Mouse (Mus musculus) frontal cortex, postnatal 36 days (tissue): ENCODE measurements around the gene Col6a6.
A peak's percentile ranks its signal among the peaks of the same experiment; 100 is the strongest.

Experiments used
- DNase-seq, 2 experiments: peaks; one replicate each; pipeline ENCODE4 v3.0.0; 2022; ENCODE audit warnings: low spot score in 2 of 2

The Col6a6 gene

DNA sequence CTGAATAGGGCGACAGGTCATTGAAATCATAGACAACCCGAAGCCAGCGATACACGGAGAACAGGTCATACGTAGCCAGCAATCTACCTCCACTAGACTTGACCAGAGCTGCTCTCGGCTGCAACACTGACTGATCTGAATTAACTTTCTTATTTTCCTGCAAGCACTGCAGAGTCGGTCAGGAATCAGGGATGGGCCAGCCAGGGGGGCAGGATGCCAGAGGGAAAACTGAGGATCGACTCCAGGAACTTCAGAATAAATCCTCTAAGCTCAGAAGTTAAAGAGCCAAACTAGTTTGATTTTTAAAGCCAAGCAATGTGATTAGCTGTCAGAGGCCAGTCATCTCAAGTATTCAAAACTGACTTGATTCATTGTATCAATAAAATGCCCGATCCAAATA is 88.5 kb downstream of the Col6a6 start:
- DNase-seq, result no peak

DNA sequence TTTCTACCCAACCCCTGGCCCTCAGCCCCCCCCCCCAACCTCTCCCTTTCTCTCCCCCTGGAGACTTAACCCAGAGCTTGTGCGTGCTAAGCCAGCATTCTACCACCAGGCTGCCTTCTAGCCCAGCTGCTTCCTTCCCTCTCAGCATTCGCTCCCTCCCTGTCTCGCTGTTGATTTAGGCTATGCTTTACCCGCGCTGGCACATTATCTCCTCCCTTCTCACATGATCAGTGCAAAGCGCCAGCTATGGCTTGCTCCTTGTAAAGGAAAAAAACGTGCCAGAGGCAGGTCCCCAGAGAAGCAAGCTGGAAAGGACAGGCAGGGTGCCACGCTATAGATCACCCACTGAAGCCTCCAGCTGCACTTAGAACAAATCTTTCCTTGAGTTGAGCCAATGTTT is 90.5 kb downstream of the Col6a6 start:
- DNase-seq, result no peak

DNA sequence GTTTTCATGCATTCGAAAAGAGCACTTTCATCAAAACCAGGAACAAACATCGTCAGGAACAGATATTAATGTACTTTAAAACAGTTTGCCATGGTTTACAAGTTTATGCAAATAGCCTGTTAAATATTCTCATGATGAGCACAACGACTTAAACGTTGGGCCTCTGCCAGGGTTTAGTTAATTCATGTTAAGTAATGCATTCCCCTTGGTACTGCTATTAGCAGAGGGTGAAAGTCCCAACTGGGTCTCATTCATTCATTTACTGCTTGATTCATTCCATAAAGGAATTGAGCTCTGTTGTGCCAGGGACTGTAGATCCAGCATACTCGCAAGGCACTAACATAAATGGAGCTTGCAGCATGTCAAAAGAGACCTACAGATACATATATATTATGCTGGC is 92.8 kb downstream of the Col6a6 start:
- DNase-seq, result no peak

DNA sequence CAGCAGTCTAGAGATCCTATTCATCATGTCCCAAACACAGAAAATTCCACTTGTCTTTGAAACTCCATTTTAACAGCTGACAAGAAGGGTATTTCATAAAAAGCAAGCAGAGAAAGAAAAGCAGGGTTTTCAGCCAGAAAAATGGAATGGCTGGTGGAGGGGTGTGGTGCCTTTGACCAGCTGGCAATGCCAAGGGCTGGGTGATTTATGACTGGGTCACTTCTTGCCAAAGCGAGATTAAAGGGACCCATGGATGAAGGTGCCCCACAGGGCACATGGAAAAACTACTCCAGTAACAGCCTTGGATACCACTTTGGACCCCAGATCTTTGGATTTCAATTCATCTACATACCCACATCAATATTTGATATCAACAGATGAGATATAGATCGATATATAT is 93.3 kb downstream of the Col6a6 start:
- DNase-seq, result no peak

DNA sequence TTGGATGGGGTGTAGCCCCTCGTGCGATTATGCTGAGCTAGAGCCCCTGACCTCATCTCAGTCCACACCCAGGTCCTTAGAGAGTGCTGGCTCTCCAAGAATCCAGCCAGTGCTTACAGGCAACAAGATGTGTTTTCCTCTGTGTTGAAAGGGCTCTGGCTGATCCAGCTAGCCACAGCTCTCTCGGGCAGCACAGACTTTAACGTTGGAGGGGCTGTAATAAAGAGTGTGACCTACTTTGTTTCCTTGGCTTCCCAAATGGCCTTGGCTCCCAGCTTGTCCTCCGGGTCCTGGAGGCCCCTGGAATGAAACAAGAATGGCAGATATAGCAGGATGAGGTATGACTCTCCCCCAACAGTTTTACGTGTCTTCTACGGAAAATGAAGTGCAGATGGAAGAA is 96.0 kb downstream of the Col6a6 start:
- no peak for DNase-seq

DNA sequence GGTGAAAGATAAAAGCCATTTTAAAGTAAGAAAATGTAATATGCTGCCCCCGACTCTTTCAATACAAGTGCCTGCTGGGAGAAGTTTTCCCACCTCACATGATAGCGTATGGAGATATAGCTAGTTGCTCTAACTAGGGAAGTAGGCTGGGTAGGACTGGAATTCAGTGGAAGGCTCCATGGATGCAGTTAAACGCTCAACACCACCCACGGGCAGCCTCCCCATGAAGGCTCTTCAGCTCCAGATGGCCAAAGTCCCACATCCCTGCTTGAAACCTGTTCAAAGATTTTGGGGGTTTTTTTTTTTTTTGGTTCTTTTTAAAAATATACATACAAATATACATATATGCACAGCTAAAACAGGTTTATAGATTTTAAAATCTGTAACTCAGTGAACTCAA is 107.5 kb downstream of the Col6a6 start:
- DNase-seq, result peak; percentile 62 to 83

DNA sequence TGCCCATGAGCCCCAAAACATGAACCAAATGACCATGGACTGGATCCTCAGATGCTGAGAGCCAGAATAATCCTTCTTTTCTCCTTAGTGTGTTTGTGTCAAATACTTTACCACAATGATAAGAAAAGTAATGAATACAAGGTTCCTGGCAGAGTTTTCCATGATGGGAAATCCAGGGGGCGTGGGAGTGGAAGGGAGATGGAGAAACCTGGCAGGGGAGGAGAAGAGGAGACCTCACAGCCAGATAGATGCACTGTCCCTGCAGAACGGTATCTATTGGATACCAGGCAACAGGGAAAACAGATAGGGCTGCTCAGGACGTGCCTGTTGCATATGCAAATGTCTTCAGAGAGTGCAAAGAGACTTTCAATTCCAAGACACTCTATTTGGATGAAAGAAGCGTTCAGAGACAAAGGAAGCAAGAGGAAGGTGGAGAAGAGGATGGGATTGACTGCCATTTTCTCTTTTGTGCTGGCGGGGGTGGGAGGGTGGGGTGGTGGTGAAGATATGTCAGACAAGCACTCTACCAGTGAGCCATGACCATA is 108.0 kb downstream of the Col6a6 start:
- no peak for DNase-seq

DNA sequence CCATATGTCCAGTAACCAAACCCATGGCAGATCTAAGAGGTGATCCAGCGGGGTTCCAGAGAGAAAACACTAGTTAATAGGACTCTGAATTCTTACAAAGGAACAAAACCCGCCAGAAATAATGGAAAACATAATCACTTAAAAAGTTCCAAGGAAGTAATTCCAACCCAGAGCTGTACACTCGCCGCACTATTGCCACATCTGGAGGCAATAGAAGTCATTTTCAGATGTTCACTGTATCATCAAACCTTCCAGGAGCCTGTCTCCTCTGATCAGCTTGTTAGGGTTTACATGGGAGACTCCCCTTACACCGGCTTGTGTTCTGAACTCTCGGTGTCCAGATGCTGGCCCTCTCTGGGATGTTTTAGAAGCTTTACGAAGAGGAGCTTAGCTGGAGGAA is 108.6 kb downstream of the Col6a6 start:
- DNase-seq, result no peak

DNA sequence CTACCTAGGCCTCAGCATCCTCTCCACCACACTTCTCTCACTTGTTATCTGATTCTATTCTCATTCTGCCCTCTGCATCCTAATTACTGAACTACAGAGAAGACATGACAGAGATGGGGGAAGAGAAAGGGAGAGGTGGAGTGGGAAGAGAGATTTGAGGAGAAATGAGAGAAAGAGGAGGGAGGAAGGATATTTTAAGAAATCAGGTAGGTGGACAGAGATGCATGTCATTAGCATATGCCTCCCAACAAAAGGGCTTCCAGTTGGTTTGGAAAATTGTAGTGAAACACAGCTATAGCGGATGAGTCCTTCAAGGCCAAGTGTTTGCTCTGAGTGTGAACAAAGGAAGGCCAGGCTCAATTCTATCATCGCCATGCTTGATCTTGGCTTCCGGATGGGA is 115.9 kb downstream of the Col6a6 start:
- DNase-seq, result peak in 1 of 2 experiments; percentile 27

DNA sequence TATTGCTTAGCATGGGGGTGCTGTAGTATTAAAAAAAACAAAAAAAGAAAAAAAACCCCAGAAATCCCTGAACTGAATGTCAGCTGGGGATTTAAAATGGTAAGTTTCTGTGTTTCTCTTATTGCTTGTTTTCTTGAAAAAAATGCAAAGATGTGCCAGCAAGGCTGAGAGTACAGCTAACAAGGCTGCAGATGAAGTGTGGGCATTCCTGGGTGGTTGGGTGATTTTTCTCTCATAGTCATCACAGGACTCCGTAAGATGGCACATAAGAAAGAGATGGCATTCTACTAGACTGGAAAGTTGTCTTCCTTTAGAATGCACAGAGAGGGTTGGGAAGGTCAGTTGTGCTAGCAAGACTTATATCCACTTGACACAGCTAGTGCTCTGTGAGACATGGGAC is 122.9 kb downstream of the Col6a6 start:
- DNase-seq, result peak in 1 of 2 experiments; percentile 40

DNA sequence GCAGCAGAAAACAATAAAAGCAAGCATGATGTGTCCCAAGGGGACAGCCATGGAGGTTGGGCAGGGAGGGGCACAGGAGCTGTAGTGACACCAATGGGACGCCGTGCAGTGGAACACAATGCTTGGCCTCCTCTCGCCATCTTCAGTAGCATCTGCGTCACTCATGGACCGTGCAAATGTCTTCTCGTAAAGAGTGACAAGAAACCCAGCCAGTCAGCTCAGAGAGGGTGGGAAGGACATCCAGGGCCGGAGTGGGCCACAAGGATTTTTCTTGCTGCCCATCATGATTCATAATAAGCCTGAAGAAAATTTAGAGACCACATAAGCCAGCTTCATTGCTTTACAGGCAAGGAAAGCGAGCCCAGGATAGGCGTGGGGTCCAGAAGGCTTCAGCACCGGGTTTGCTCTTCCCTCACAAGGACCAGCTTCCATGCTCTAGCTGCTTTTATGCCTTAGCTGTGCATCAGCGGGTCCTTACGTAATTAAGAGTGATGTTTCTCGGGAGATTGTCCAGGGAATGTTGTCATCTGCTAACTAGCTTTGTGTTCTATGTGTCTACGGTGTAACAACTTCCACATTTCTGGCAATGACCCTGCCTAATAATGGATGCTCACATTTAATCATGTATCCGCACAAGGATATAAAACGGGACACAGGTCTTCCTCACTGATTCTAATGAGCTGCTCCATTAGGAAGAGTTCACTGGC is 123.6 kb downstream of the Col6a6 start:
- no peak for DNase-seq

DNA sequence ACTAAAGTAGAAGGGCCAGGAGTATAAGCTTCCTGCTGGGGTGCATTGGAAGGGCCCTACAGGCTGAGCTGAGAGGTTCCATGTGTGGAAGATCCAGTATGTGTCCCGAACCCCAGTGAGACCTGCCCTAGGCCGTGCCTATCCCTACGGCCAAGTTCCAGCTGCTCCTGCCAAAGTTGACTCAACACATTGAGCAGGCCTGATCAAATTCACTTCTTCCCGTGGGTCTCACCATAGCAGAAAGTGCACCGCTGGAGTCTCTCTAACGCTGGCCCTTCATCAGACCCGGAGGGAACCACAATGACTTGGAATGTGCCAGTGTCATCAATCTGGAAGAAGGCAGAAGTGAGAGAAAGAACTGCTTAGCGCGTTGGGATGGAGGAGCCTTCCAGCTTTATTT is 126.0 kb downstream of the Col6a6 start:
- no peak for DNase-seq

DNA sequence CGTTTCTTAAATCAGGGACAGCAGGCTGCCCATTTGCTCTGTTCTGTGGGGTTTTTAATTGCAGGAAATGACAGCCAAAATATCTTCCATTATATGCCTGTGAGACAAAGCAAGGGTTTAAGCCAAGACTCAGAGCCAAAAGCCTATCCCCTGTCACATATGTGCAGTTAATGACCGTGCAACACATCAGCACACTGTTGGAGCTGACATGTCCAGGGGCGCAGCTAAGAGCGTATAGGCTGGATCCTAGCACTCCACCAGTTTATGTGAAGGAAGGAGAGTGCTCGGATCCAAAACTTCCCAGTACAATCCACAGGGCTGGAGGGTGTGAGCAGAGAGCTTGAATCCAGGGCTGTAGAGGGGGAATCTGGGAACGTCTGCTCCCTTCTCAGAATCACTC is 127.3 kb downstream of the Col6a6 start:
- no peak for DNase-seq

DNA sequence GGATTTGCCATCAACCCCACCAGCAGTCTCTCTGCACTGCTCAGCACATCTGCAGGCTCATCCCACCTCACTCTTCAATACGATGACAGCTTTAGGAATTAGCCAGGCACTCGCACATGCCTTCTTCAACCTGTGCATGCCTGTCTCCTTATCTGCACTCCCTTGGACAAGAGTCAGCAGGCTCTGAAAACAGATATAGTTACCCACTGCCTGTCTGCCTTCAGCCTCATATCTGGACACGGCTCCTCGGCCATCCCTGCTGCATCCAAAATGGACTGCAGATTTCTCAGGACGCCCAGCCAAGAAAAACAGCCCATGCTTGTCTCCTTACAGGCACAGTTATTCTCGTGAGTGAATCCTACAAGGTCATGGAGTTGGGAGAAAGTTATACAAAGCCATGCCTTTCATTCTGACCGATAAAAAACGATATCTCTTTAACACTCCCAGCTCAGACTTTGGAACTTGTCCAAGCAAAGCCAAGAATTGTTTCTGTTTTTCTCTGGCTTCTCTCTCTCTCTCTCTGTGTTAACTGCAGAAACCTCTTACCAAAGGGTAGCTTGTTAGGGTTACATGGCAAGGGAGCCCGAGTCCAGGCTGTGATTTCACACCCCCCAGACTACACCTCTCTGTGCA is 130.1 kb downstream of the Col6a6 start:
- DNase-seq, result no peak

DNA sequence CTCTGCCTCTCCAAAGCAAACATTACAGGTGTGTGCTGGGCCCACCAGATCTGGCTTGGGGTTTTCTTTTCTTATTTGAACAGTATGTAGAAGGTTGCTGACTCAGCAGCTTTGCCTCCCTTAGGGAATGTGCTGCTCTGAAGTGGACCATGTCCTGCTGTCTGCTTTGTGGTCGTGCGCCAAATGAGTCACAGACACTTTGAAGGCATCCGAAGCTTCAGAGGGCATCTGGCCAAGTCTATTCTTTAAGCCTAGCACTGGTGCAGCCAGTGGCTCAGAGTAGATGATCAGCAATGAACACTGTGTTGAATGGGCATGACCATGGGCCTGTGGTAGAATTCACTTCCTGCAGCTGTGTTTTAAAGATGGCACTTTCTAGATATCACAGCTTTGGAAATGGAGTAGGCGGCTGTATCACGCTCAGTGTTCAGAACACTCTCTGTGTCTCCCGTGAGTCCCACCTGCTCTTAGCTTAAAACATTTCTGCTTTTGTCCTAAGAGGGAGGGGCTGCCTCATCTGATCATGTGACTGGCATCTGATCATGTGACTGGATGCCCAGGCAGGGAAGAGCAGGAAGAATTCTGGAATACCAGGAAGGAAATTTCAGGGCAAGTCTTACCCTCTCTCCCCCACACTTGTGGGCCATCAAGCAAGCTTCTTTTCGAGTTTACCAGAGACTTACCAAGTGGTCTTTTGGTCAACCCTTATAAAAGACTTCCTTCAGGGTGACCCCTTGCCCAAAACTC is 131.0 kb downstream of the Col6a6 start:
- peak in 1 of 2 experiments; percentile 19 for DNase-seq

DNA sequence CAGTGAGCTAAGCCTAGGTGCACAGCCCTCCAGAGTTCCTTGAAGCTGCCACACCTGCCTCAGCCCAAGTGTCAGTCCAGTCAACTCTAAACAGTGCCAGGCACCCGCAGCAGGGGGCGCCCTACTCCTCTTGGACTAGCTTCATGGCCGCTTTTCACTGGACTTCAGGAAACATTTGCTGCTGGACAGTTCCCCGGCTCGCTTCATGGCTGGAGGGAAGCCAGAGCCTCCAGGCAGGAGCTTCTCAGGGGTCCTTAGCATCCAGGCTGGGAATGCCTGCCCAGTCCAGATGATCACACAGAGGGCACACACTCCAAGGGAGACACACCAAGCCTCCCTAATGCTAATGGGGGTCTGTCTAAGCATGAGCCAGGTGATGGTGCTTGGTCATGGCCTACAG is 134.1 kb downstream of the Col6a6 start:
- DNase-seq, result peak; percentile 54 to 71

DNA sequence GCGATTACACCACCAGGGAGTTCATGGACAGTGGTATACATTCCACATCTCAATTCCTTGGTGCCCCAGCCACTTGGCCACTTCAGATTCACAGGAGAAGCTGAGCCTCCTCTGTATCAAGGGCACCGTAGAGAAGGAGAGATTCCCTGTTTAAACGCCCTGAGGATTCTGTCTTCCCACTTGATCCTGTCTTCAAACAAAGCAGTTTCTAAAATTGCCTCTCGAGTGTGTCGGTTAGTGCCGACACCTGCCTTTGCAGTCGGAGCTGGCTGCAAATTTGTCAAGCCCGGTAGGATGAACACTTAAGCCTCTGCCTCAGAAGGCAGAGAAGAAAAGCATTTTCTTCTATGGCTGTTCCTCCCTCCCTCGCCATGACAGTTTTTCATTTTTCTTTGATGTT is 134.9 kb downstream of the Col6a6 start:
- peak in 1 of 2 experiments; percentile 70 for DNase-seq

DNA sequence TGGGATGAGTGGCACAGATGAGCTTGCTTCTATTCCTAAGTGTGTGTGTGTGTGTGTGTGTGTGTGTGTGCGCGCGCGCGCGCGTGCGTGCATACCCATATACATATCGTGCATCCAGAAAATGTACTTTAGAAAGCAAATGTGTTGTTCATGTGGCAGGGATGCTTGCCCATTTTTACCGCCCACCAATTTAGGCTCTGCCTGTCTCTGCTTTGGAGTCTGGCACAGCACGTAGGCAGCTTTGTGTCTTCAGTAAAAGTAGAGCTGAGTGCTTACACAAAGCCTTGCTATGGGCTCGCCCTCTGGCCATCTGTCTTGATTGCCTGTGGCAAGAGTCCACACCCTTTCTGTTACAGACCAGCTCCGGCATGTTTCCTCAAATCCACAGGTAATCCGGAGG is 135.5 kb downstream of the Col6a6 start:
- peak; percentile 74 to 92 for DNase-seq

DNA sequence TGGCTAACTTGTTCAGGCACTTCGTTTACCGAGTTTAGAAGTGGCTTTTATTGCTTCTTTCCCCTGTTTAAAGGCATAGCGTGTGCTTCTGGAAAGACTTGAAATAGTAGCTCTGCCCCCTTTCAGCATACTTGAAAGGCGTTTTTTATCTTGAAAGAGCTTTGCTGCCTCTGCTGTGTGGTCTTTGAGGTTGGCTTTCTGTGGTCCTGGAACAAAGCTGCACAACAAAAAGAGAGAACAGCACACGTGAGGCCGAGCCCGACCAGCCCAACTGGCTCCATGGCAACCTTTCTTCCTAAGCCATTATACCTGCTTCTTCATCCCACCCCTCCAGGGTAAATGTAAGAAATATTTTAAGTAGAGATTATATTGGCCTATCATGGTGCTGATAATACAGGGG is 138.5 kb downstream of the Col6a6 start:
- DNase-seq, result no peak

DNA sequence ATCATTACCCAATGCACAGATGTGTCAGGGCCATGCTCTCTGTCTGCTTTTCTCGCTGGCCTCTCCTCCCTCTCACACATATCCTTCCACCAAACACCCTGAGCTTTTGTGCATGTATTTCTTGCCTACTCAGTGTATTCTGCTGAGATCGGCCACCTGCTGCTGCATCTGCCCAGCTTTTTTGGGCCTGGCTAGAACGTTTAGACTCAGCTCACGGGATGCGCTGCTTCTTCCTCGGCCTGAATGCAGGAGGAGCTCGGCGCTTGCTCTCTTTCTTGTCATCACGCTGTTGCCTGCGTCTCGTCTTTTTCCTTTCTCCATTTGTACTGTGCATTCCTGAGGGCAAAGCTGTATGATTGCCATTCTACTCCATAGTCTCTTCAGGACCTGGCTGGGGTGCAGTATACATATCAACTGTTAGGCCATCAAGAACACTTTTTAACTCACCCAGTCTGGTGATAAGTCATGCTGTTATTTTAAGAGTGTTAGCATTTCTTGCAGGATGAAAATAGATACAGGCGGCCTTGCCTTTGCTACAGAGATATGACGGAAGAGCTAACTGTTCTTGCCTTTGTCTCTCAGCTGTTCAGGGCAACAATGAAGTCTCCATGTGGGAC is 143.3 kb downstream of the Col6a6 start:
- peak; percentile 40 to 80 for DNase-seq

DNA sequence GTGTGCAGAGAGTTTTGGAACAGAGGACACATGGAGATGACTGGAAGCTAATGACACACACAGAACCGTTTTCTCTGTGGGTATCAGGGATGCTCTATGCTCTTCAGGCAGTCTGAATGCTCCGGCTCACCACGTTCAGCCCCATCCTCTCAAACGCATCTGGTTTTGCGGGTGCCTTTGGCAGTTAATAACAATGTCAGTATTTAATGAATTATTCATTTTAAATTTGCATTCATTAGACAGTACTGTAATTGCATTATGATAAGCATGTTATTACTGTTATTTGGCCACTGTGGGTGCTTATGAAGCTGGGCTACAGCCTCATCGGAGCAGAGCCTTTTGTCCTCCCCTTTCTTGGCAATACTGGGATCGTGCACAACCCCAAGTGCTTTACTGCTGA is 146.6 kb downstream of the Col6a6 start:
- no peak for DNase-seq

DNA sequence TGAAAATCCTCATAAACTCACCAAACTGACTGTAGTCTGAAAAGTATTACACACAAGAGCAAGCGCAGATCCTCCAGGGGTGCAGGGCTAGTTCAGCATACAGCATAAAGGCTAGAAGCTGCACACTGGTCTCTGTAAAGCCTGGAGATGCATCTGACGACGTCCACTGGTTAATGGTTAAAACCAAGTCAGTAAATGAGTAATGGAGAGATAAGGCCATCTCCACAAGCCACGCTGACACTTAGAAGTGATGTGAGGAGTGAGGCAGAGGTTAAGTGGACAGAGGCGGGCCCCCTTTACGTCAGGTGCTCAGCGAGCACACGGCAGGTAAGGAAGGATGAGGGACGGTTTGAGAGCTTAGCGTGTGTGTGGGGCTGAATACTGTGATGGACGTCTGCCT is 152.0 kb downstream of the Col6a6 start:
- DNase-seq, result no peak
